Mouse (Mus musculus) kidney, embryonic 14.5 days (tissue): ENCODE data around the gene Papss2. TPM values are rescaled to one million over a fixed set of nuclear protein-coding genes. Genes with fewer than 3 reads are reported as not detected.

ENCODE experiments used
- ATAC-seq: fragments of 200-750 bp; cut with Nextera tagmentation; 2 replicates; pipeline ENCODE4 v1.8.0; 2017; ENCODE audit warnings: moderate number of reproducible peaks, mild to moderate bottlenecking, moderate TSS enrichment, moderate library complexity; ENCODE audit not compliant: low FRiP score, low TSS enrichment
- H3K27ac ChIP-seq: fragments of 300-500 bp; sonication (generic); 2 replicates; pipeline ENCODE4 v1.5.1; 2014; ENCODE audit warnings: low read depth, mild to moderate bottlenecking, low read length, moderate library complexity, mixed read lengths
- H3K27me3 ChIP-seq: fragments of 300-500 bp; sonication (generic); 2 replicates; pipeline ENCODE4 v1.6.1; 2014; ENCODE audit warnings: mild to moderate bottlenecking, low read length; ENCODE audit not compliant: control insufficient read depth, insufficient read depth
- H3K36me3 ChIP-seq: fragments of 300-500 bp; sonication (generic); 2 replicates; pipeline ENCODE4 v1.6.1; 2014; ENCODE audit warnings: low read length, mixed read lengths; ENCODE audit not compliant: control insufficient read depth, insufficient read depth
- H3K4me1 ChIP-seq: fragments of 300-500 bp; sonication (generic); 2 replicates; pipeline ENCODE4 v1.6.1; 2014; ENCODE audit warnings: low read length, mixed read lengths; ENCODE audit not compliant: control insufficient read depth, insufficient read depth
- H3K4me2 ChIP-seq: fragments of 300-500 bp; sonication (generic); replicated peaks from 2 replicates; pipeline ENCODE4 v1.6.1; 2014; ENCODE audit warnings: low read depth, mild to moderate bottlenecking, low read length
- H3K4me3 ChIP-seq: fragments of 300-500 bp; sonication (generic); 2 replicates; pipeline ENCODE4 v1.5.1; 2014; ENCODE audit warnings: mild to moderate bottlenecking, low read length
- H3K9ac ChIP-seq: fragments of 300-500 bp; sonication (generic); 2 replicates; pipeline ENCODE4 v1.6.1; 2014; ENCODE audit warnings: low read depth, mild to moderate bottlenecking, low read length, moderate library complexity
- H3K9me3 ChIP-seq: fragments of 300-500 bp; sonication (generic); 2 replicates; pipeline ENCODE4 v1.6.1; 2016; ENCODE audit warnings: low read length; ENCODE audit not compliant: control insufficient read depth
- WGBS: fragments of 180-500 bp; shearing (Covaris S2); extraction: QIAGEN DNeasy Blood & Tissue Kit; methylation state at CpG from one replicate; pipeline ENCODE4 v1.1.7; 2014; 5-methylcytosine and 5-hydroxymethylcytosine counted together
- polyA plus RNA-seq: library from polyadenylated mRNA; unstranded; fragments of >200 nt; fragmentation: Nextera tagmentation; extraction: Ambion mirVana; gene quantifications from 2 replicates; pipeline ENCODE4 v1.2.1, GENCODE M21; 2014

Papss2 gene
- polyA plus RNA-seq, 1 experiment from 2014 or later: 19.1 TPM

DNA sequence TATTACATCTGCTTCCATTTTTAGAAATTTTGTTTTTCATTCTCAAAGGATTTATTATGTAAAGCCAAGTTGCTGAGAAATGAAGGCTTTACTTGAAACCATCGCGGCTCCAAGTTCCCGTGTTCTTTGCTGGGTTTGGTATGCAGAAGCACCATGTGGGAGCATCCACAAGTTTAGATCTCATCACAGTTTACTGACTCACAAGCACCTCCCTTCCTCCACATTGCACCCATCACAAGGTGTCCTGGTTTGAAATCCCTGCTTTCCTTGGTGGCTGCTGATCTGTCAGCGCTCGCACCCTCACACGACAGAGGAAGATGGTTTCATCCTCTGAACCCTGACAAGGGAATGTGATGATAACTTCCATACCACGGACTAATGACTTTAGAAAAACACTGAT is 45.9 kb downstream of the Papss2 start:
- Histone ChIP-seq H3K4me2 (no peak overlapping the region), H3K36me3 (no peaks in the 10 kb centered on the region), H3K9ac (no peak overlapping the region), H3K27ac (no peak overlapping the region), H3K4me1 (no peaks in the 10 kb centered on the region), H3K27me3 (no peaks in the 10 kb centered on the region), H3K4me3 (no peak overlapping the region), H3K9me3 (peaks cover 5% of the 10 kb centered on the region; the same call in 1 of the 2 replicates)
- no peak for ATAC-seq
- 89% methylated on average over 7 of the region's 7 CpGs for WGBS

DNA sequence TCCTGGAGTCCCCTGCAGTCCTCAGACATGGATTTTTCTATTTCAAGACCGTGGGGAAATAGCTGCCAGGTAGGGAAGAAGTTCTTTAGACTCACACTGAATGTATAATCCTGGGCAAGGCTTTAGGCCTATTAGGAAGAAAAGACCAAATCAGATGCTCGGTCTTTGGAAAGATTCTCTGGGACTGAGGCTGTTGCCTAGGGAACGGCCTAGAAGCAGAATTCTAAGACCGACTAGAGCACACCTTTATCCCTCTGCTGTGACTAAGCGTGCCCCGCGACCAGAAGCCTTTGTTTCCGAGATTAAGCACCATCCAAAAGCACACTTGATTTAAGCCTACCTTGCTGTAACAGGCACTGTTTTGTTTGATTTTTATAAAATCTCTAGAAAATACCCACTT is 46.4 kb downstream of the Papss2 start:
- no peak overlapping the region for H3K4me2 ChIP-seq
- H3K27ac ChIP-seq: no peak overlapping the region
- H3K9me3 ChIP-seq: peaks cover 5% of the 10 kb centered on the region; the same call in 1 of the 2 replicates
- H3K4me1 ChIP-seq: no peaks in the 10 kb centered on the region
- no peak for ATAC-seq
- H3K36me3 ChIP-seq: no peaks in the 10 kb centered on the region
- H3K9ac ChIP-seq: no peak overlapping the region
- no peak overlapping the region for H3K4me3 ChIP-seq
- 88% methylated on average over 8 of the region's 8 CpGs for WGBS
- H3K27me3 ChIP-seq: no peaks in the 10 kb centered on the region

DNA sequence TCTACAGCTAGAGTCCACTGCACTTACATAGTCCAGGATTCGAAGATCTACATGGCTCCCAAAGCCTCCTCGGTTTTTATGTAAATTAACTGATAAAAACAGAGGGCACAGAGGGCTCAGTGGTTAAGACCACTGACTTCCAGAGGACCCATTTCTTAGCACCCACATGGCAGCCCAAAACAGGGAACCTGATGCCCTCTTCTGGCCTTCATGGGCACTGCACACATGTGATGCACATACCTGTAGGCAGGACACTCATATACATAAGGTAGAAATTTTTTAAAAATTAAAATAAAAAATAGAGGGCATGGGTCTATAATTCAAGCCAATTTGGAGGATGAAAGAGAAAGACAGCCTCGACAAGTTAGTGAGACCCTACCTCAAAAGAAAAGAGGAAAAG is 48.1 kb downstream of the Papss2 start:
- Histone ChIP-seq H3K27ac (no peak overlapping the region), H3K27me3 (no peaks in the 10 kb centered on the region), H3K36me3 (no peaks in the 10 kb centered on the region), H3K4me3 (no peak overlapping the region), H3K9ac (no peak overlapping the region), H3K4me2 (no peak overlapping the region), H3K4me1 (no peaks in the 10 kb centered on the region), H3K9me3 (peaks cover 8% of the 10 kb centered on the region; the same call in 1 of the 2 replicates)
- 92% methylated on average over 3 of the region's 3 CpGs for WGBS
- no peak for ATAC-seq

DNA sequence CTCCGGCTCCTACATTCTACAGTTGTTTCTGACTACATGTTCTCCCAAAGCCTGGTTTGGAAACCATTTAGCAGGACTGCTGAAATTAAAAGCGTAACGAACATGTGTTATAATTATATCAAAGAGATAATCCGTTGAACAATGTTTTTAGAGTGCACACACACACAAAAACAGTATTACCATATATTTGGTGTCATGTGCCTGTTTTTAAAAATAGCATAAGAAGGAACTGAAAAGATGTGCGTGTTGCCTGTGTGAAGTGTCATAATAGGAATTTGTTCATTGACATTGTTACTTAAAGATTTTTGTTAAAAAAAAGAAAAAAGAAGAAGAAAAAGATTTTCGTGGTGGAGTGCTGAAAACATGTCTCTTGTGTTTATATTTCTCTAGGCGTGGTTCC is 50.3 kb downstream of the Papss2 start:
- no peak for ATAC-seq
- WGBS: 94% methylated on average over 7 of the region's 7 CpGs
- Histone ChIP-seq H3K4me3 (no peak overlapping the region), H3K4me2 (no peak overlapping the region), H3K4me1 (no peaks in the 10 kb centered on the region), H3K27ac (no peak overlapping the region), H3K27me3 (no peaks in the 10 kb centered on the region), H3K9me3 (peaks cover 8% of the 10 kb centered on the region; the same call in 1 of the 2 replicates), H3K9ac (no peak overlapping the region), H3K36me3 (no peaks in the 10 kb centered on the region)

DNA sequence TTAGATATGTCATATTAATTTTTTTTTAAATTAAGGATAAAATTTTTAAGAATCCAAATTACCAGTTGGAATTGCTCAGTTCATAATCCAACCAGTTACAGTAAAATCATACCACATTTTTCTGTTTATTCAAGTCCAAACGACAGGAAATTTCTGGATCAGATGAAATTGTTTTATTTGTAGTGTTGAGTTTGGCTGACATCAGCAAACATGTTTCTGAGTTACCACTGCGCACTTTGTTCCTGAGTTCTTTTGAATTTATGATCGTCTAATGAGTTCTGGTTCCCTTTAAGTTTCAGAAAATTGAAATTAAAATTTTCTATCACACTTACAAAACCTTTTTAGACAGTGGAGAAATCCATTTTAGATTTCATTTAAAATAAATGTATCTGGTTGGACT is 50.8 kb downstream of the Papss2 start:
- H3K9ac ChIP-seq: no peak overlapping the region
- ATAC-seq: no peak
- H3K27ac ChIP-seq: no peak overlapping the region
- WGBS: 88% methylated on average over 3 of the region's 3 CpGs
- no peak overlapping the region for H3K4me2 ChIP-seq
- H3K4me1 ChIP-seq: no peaks in the 10 kb centered on the region
- H3K4me3 ChIP-seq: no peak overlapping the region
- H3K36me3 ChIP-seq: no peaks in the 10 kb centered on the region
- peaks cover 8% of the 10 kb centered on the region; the same call in 1 of the 2 replicates for H3K9me3 ChIP-seq
- no peaks in the 10 kb centered on the region for H3K27me3 ChIP-seq

DNA sequence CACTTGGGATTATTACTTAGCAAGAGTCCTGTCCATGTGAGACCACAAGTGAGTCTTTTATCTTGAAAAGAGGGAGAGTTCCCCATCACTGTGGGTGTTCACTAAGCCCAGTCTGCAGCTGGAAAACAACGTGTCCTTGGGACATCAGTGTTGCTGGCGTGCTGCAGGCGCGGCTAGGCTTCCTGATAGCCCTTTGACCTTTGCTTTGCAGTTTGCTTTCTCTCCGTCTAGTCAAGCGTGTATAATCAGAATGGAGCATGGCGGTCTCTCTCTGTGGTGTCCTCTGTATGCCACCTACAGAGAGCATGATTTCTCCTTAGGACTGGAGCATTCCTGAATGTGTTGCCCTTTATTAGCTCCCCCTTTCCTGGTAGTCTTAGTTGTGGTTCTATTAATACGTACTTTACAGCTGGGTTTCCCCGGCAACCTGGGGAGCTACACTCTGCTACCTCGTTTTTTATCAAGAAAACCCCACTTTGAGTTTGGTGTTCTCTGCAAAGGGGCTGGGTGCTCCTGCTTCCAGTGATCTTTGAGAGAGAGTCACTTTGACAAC is 52.5 kb downstream of the Papss2 start:
- Histone ChIP-seq H3K27ac (no peak overlapping the region), H3K36me3 (no peaks in the 10 kb centered on the region), H3K9ac (no peak overlapping the region), H3K4me1 (no peaks in the 10 kb centered on the region), H3K4me3 (no peak overlapping the region), H3K9me3 (peaks cover 8% of the 10 kb centered on the region; the same call in 1 of the 2 replicates), H3K27me3 (no peaks in the 10 kb centered on the region), H3K4me2 (no peak overlapping the region)
- 60% methylated on average over 10 of the region's 10 CpGs for WGBS
- ATAC-seq: no peak

DNA sequence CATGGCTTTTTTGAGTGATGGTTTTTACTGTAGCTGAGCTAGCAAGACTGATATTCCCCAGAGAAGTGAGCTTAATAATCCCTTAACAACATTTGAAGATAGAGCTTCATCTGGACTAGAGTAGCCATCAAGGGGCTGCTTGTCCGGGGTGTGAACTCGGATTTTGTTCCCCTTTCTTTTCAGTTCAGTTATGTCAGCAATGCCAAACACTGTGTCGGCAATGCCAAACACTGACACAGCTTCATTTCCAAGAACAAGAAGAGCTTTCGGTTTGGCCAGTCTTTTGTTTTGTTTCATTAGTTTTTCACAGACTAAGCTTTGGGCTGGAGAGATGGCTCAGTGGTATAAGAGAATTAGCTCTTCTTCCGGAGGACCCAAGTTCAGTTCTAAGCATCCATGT is 55.5 kb downstream of the Papss2 start:
- Histone ChIP-seq H3K4me3 (no peak overlapping the region), H3K9ac (no peak overlapping the region), H3K4me1 (no peaks in the 10 kb centered on the region), H3K4me2 (no peak overlapping the region), H3K36me3 (no peaks in the 10 kb centered on the region), H3K27ac (no peak overlapping the region), H3K27me3 (no peaks in the 10 kb centered on the region), H3K9me3 (0 out of 2 replicates have a peak, but pooled peaks cover 3% of the 10 kb centered on the region)
- no peak for ATAC-seq
- 92% methylated on average over 5 of the region's 5 CpGs for WGBS

DNA sequence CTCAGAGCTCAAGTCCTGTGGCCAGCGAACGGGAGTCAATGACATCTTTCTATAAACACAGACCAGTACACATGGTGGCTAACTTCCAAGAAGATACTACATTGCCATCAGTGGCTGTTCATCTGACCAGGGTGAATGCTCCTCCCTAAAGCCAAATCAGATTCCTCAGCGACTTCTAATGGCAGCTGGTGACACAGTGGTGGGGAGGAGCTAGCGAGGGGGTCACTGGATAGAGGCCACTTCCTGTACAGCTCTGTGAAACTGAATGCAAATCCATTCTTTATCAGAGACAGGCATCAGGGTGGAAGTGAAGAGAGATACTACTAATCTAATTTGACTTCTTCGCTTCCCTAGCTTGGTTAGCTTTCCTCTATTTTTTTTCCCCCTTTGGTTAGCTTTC is 57.5 kb downstream of the Papss2 start:
- H3K4me3 ChIP-seq: no peak overlapping the region
- H3K9me3 ChIP-seq: no peaks in the 10 kb centered on the region
- WGBS: 85% methylated on average over 5 of the region's 5 CpGs
- no peaks in the 10 kb centered on the region for H3K36me3 ChIP-seq
- H3K4me1 ChIP-seq: no peaks in the 10 kb centered on the region
- no peaks in the 10 kb centered on the region for H3K27me3 ChIP-seq
- ATAC-seq: no peak
- H3K9ac ChIP-seq: no peak overlapping the region
- H3K4me2 ChIP-seq: no peak overlapping the region
- H3K27ac ChIP-seq: no peak overlapping the region

DNA sequence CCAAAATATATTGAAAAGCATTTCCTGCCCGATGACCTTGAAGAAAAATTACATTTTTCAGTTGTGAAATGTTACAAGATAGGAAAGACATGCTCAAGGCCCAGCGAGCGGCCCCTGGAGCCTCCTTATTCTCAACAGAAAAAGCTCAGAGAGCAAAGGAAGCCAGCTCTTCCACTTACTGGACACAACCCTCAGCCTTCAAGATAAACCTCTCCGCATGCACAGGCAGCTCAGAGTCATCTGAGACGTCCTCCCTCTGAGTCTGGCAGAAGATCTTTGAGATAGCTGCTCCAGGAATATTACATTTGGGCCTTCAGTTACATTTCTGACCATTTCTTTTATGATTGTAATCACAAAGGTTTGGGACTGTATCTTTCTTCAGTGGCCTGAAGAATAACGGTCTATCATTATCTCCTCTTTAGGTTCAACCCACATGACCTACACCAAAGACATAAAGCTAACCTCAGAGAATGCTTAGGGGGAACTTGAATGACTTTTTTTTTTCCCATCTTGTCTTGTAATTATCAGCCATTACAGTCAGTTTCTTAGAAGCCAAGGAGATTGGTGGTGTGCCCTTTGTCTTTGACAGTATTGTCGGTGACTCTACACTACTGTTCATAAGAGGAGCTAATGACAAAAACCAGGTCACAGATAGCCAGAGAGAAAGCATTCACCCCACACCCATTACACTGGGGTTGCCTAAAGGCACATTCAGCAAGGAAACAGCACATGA is 58.2 kb downstream of the Papss2 start:
- Histone ChIP-seq H3K4me3 (no peak overlapping the region), H3K4me2 (no peak overlapping the region), H3K9ac (no peak overlapping the region), H3K4me1 (no peaks in the 10 kb centered on the region), H3K27ac (no peak overlapping the region), H3K9me3 (no peaks in the 10 kb centered on the region), H3K36me3 (no peaks in the 10 kb centered on the region), H3K27me3 (no peaks in the 10 kb centered on the region)
- ATAC-seq: no peak
- 84% methylated on average over 7 of the region's 7 CpGs for WGBS
